Mouse (Mus musculus) brown adipose tissue, adult 24 weeks (tissue): ENCODE results near the gene Gne. TPM values are rescaled to one million over a fixed set of nuclear protein-coding genes. Genes with fewer than 3 reads are reported as not detected.
A peak's percentile ranks its signal among the peaks of the same experiment; 100 is the strongest.

ENCODE experiments used
- H3K27ac ChIP-seq: fragments of 200-500 bp; replicated peaks from 2 replicates; pipeline ENCODE4 v1.5.1; 2012; ENCODE audit warnings: low read depth, mild to moderate bottlenecking, low read length
- H3K4me1 ChIP-seq: fragments of 200-500 bp; 2 replicates; pipeline ENCODE4 v1.6.1; 2012; ENCODE audit warnings: low read length, mixed read lengths; ENCODE audit not compliant: control insufficient read depth, insufficient read depth, insufficient read length
- H3K4me3 ChIP-seq: fragments of 200-500 bp; 2 replicates; pipeline ENCODE4 v1.5.1; 2012; ENCODE audit warnings: low read depth, mild to moderate bottlenecking, low read length, moderate library complexity; ENCODE audit not compliant: insufficient read depth
- polyA plus RNA-seq: library from polyadenylated mRNA; stranded (reverse); fragments of >200 nt; gene quantifications from 2 replicates; pipeline ENCODE4 v1.2.4, GENCODE M21; 2012; ENCODE audit not compliant: missing spikeins, insufficient read depth, insufficient read length

The Gne gene
- polyA plus RNA-seq, 1 experiment: 17.4 TPM

DNA sequence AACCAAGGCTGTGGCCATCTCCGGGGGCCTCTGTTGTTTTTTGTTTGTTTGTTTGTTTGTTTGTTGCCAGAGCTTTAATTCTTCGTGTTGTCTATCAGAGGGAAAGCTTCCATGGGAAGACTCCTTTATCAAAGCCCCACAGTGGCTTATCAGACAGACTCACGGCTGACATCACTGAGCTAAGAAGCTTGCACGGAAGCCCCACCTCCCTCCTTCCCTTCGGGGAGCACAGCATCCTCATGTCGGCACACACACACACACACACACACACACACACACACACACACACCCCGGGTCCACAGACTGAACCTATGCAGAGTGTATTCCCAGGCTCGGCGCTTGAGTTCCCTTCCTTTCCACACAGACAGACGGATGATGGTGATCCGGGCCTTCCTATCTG is 8.4 kb upstream of the Gne start:
- no peak overlapping the region for H3K4me3 ChIP-seq
- peak overlapping the region; percentile 96 for H3K27ac ChIP-seq
- peaks cover 13% of the 10 kb centered on the region; the same call in 1 of the 2 replicates for H3K4me1 ChIP-seq

DNA sequence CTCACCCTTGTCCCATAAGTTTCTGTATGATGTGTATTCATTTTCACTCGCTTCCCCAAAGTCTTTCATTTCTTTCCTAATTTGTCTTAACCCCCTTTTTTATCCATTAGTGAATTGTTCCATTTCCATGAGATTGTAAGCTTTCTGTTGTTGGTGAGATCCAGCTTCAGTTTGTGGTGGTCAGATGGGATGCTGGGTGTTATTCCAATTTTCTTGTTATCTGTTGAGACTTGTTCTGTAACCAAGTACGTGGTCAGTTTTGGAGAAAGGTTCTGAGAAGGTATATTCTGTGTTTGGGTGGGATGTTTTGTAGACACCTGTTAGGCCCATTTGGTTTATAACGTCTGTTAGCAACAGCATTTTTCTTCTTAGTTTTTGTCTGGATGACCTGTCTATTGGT is 1.6 kb upstream of the Gne start:
- Histone ChIP-seq H3K27ac (no peak overlapping the region), H3K4me3 (no peak overlapping the region), H3K4me1 (peaks cover 4% of the 10 kb centered on the region; the same call in 1 of the 2 replicates)

DNA sequence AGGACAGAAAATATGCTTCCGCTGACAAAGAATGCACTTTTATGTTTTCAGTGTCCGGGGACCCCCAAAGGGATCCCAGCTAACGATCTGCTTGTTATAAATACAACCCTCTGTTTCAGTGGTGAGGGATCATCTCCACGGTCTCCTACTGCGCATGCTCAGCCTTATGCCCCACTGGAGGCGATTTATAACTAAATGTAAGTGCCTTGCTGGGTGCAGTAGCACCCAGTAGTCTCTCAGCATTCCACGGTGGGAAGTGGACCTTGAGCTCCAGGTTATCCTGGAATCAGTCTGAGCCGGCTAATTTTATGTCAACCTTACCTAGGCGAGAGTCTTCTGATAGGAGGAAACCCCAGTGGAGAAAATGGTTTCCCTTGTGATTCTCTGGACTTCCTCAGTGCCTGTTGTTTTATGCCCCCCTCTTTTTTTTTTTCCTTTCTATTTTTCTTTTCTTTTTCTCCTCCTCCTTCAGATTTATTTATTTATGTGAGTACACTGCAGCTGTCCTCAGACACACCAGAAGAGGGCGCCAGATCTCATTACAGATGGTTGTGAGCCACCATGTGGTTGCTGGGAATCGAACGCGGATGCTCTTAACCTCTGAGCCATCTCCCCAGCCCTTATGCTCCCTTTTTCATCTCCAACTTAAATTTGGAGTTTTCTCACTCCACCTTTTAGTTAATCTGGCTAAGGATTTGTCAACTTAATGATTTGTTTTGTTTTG is 787 bp upstream of the Gne start:
- peak overlapping the region; percentile 7 for H3K4me3 ChIP-seq
- H3K4me1 ChIP-seq: peaks cover 4% of the 10 kb centered on the region; the same call in 1 of the 2 replicates
- H3K27ac ChIP-seq: peak overlapping the region; percentile 35

DNA sequence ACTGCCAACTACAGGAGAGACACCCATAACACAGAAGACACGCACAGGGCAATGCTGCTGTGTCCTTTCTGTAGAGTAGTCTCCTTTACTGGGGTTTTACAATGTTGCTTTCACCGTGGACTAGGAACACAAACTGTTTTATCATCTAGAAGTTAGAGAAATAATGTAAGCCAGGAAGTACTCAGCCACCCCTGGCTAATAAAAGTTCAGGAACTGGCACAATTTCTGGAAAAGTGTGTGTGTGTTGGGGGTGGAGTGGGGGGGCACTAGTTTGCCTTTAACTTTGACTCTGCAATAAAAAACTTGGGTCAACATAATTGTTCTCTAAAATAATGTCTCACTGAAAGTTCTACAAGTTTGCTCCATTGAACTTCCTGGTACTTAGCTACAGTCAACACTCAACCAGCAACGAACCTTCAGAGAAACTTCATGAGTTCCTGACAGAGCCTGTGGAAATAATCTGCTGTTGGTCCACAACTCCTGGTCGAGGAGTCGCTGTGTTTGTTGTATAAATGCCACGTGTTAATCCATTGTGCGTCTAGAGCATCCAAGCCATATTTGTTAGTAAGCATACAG is 5.5 kb downstream of the Gne start:
- peaks cover 4% of the 10 kb centered on the region; the same call in 1 of the 2 replicates for H3K4me1 ChIP-seq
- no peak overlapping the region for H3K27ac ChIP-seq
- H3K4me3 ChIP-seq: no peak overlapping the region

DNA sequence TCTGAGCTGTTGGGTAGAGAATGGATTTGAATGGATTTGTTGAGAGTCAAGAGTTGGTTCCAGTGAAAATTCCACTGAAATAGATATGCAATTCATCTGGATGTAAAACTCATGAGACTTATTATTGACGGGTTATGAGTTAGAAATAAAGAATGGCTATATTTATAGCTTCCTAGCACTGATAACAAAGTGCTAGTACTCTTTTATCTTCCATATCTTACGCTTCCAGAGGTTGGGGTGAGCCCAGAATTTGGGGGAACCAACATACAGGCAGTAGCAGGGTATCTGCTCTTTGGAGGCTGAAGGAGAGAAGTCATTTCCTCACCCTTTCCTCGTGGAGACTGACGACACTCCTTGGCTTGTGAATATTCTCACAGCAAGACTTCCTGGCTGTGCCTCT is 9.6 kb downstream of the Gne start:
- Histone ChIP-seq H3K4me1 (peaks cover 7% of the 10 kb centered on the region; the same call in 1 of the 2 replicates), H3K4me3 (no peak overlapping the region), H3K27ac (no peak overlapping the region)

DNA sequence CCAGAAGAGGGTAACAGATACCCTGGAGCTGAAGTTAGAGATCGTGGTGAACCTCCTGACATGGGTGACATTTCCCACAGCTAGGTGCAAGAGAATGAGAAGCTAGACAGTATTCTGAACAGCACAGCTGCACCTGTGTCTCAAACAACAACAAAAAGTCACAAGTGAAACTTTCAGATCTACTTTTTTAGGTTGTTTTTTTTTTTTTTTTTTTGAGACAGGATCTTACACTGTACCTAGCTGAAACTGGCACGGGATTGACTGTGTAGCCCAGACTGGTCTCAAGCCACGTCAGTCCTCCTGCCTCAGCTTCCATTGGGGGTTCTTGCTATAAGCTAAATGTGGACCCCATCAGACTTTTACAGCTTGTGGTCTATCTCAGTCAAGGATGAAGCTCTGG is 10.2 kb downstream of the Gne start:
- H3K4me3 ChIP-seq: no peak overlapping the region
- peaks cover 8% of the 10 kb centered on the region; the same call in 1 of the 2 replicates for H3K4me1 ChIP-seq
- no peak overlapping the region for H3K27ac ChIP-seq

DNA sequence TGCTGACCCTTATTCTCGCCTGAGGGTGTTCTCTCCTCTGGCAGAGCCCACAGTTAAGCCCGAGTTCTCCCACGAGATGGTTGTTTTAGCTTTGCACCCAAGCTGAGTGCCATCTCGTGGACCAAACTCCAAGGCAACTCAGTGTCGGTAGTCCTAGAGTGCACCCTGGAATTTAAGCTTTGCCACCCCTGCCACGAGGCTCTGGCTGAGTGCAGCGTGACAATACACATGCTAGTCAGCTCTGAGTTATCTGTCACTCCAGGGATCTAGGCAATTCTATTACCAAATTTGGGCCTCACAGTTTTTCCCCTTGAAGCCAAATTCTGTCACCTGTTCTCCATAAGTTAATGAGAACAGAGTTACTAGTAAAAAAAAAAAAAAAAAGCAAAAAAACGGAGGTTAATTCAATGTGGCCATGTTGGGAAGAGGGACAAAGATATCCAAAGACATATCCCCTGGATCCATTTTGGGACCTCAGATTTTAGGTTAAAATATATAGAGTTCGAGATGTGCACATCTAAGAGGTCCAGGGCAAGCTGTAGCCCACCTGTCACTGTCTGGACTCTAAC is 11.0 kb downstream of the Gne start:
- peaks cover 11% of the 10 kb centered on the region; the same call in 1 of the 2 replicates for H3K4me1 ChIP-seq
- peak overlapping the region; percentile 85 for H3K4me3 ChIP-seq
- peak overlapping the region; percentile 53 for H3K27ac ChIP-seq

DNA sequence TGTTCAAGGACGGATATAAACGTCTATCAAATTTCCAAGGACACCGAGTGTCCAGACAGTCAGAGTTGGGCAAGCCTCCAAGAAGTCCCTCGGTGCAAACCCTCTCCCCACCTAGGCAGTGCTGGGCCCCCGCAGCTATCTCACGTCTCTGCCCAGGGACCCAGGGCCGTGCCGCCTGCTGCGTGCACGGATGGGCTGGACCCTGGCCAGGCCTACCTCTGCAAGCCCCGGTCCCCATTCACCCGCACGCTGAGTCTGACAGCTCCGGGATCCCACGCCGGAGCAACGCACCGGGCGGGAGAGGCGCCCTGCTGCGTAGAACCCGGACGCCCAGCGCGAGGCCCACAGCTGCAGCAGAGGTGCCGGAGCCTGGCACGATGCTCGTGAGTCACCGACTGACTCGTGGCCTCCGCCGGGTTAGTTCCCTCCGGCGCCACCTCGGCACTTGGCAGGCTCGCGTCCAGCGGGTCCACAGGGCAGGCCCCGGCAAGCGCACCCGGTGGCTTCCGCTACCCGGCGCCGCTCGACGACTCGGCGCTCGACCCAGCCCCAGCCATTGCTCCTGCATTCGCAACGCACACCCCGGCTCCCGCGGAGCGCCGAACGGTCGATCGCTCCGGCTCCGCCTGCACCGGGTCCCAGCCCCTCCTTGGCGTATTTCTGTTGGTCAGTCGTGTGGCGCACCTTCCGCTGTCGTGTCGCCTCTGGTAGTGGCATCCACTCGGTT is 11.7 kb downstream of the Gne start:
- Histone ChIP-seq H3K27ac (peak overlapping the region; percentile 59), H3K4me3 (peak overlapping the region; percentile 85), H3K4me1 (peaks cover 15% of the 10 kb centered on the region; the same call in 1 of the 2 replicates)

DNA sequence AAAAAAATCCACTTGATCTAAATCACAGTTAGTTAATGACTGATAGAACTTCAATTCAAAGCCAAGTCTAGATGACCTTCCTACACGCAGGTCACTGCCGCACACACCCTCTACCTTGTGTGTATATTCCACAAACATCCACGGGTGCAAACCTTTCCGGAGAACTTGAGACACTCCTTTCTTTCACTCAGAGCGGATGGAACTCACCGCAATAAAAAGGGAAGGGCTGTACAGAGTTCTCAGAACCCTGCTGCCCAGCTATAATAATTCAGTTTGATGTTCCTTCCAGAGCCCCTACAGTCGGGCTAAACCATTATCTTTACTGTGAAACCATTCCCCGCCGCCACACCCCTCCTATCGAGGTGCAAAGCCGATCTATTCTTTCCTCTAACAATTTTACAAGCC is 12.2 kb downstream of the Gne start:
- peak overlapping the region; percentile 85 for H3K4me3 ChIP-seq
- H3K27ac ChIP-seq: peak overlapping the region; percentile 59
- peaks cover 18% of the 10 kb centered on the region for H3K4me1 ChIP-seq

DNA sequence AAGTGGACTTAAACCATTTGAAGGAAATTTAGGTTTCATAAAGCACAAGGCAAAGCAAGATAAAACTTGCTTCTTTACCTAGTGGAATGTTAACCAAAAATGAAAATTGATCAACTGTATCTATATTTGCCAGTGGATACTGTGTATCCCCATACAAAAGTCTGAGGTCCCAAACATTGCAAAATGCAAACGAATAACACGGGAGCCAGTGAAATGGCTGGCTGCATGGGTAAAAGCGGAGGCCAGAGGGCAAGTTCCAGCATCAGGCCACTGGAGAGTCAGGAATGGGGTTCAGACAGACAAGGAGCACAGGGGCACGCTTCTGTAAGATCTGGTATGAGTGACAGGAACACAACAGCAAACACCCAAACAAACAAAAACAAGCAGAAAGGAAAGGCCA is 13.3 kb downstream of the Gne start:
- Histone ChIP-seq H3K4me3 (peak overlapping the region; percentile 85), H3K27ac (no peak overlapping the region), H3K4me1 (peaks cover 22% of the 10 kb centered on the region)

DNA sequence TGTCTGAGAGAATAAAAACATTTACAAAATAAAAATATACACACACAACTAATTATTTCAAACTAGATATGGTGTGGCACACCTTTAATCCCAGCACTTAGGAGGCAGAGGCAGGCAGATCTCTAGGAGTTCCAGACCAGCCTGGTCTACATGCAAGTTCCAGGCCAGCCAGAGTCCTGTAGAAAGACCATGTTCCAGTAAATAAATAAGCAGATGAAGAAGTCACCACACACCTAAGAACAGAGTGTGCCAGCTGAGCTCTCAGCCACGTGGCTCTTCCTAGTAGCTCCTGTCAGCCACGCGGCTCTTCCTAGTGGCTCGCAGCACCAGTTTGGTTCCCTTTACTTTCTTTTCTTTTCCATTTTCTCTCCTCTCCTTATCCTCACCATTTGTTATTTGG is 14.6 kb downstream of the Gne start:
- no peak overlapping the region for H3K4me3 ChIP-seq
- no peak overlapping the region for H3K27ac ChIP-seq
- peaks cover 22% of the 10 kb centered on the region for H3K4me1 ChIP-seq

DNA sequence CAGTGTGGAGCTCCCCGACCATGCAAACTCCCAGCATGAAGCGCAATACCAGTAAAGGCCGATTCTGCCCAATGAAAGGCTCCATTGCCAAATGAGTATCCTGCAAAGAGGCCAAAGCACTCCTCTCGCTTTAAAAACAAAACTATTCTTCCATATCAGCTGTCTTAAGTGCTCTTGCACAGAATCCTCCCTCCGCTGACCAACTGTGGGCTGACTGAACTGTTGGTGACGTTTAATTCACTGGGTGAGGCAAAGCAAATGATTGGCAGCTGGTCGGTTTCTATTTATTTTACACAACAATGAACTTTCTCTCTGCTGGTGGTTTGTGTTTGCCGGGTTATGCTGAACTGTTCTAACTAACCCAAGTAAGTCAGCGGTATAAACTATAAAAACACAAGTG is 15.2 kb downstream of the Gne start:
- H3K27ac ChIP-seq: 0 out of 2 replicates have a peak overlapping the region, but pooled peaks have one; percentile 2
- H3K4me3 ChIP-seq: no peak overlapping the region
- peaks cover 22% of the 10 kb centered on the region for H3K4me1 ChIP-seq

DNA sequence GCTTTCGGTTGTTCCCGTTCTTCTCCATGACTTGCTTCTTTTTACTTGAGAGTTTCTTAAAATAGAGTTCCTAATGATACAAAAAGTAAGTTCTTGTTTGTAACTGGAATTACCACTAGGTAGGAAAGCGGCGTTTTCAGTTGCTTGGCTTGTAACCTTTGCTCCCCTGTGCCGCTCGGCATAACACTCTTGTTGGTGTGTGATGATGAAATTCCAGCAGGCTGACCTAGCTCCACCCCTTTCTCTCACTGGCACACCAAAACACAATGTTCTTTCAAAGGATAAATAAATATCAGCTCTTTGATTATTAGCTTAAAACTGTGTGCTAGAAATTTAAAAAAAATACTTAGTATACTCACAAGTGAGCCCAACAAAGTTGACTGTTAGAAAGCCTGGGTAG is 17.1 kb downstream of the Gne start:
- Histone ChIP-seq H3K4me1 (peaks cover 22% of the 10 kb centered on the region), H3K4me3 (no peak overlapping the region), H3K27ac (no peak overlapping the region)

DNA sequence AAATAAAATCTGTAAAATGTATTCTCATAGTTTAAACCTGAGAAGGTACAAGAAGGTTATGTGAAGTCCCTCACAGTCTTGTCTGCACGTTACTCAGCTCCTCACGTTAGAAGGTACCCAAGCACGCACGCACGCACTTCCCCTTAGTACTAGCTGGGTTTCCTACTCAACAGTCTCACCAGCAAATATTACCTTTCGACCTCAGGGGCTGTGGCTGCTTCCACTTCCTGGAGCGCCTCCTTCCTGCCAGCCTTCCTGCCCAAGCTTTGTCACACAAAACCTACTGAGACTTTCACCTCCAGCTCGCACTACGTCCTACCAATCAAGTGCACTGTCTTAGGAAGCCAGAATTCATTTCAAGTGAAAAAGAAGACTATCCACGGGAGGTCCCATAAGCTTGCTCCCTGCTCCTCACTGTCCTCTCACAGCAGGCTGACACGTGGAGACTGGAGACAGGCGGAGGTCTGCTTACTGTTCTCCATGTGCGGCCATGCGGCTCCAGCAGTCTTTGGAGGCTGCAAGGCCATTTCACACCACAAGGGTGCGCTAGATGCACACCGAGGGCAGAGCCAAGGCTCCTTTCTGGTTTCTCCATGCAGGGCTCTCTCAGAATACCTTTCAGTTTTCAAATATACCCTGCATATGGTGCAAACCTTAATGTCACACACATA is 18.5 kb downstream of the Gne start:
- no peak overlapping the region; the same call in 1 of the 2 replicates for H3K4me3 ChIP-seq
- peak overlapping the region; percentile 44; the same call in 1 of the 2 replicates for H3K27ac ChIP-seq
- H3K4me1 ChIP-seq: peaks cover 14% of the 10 kb centered on the region

DNA sequence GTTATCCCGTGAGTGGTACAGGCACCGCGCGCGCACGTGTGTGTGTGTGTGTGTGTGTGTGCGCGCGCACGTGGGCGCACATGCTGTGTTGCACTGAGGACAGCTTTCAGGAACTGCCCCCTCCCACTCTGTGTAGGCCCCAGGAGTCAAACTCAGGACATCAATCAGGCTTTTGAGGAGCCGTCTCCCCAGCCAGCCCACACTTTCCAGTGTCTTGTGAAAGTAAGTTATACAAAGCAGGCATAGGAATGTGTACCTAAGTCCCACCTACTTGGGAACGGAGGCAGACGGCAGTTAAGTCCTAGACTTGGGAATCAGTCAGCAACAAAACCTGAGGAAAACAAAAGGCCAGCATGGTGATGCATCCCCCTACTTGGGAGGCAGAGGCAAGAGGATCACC is 21.2 kb downstream of the Gne start:
- Histone ChIP-seq H3K4me3 (no peak overlapping the region), H3K4me1 (peaks cover 10% of the 10 kb centered on the region), H3K27ac (no peak overlapping the region)
